Mouse (Mus musculus) hindbrain, embryonic 12.5 days (tissue): ENCODE measurements around the gene Tmem117. TPM values are rescaled to one million over a fixed set of nuclear protein-coding genes. Genes with fewer than 3 reads are reported as not detected.

Experiments used
- ATAC-seq: fragments of 200-750 bp; cut with Nextera tagmentation; 2 replicates; pipeline ENCODE4 v1.8.0; 2017; ENCODE audit warnings: moderate TSS enrichment; ENCODE audit not compliant: low FRiP score
- H3K27ac ChIP-seq: fragments of 300-500 bp; sonication (generic); 2 replicates; pipeline ENCODE4 v1.5.1; 2016; ENCODE audit warnings: mild to moderate bottlenecking
- H3K27me3 ChIP-seq: fragments of 300-500 bp; sonication (generic); 2 replicates; pipeline ENCODE4 v1.6.1; 2016; ENCODE audit warnings: mild to moderate bottlenecking
- H3K36me3 ChIP-seq: fragments of 300-500 bp; sonication (generic); 2 replicates; pipeline ENCODE4 v1.6.1; 2016; ENCODE audit warnings: mild to moderate bottlenecking
- H3K4me1 ChIP-seq: fragments of 300-500 bp; sonication (generic); 2 replicates; pipeline ENCODE4 v1.6.1; 2016
- H3K4me2 ChIP-seq: fragments of 300-500 bp; sonication (generic); replicated peaks from 2 replicates; pipeline ENCODE4 v1.6.1; 2016; ENCODE audit warnings: mild to moderate bottlenecking
- H3K4me3 ChIP-seq: fragments of 300-500 bp; sonication (generic); 2 replicates; pipeline ENCODE4 v1.5.1; 2016; ENCODE audit warnings: mild to moderate bottlenecking
- H3K9ac ChIP-seq: fragments of 300-500 bp; sonication (generic); 2 replicates; pipeline ENCODE4 v1.6.1; 2016; ENCODE audit warnings: mild to moderate bottlenecking, moderate library complexity
- H3K9me3 ChIP-seq: fragments of 300-500 bp; sonication (generic); replicated peaks from 2 replicates; pipeline ENCODE4 v1.6.1; 2016; ENCODE audit warnings: mild to moderate bottlenecking
- WGBS: fragments of 180-500 bp; shearing (Covaris S2); methylation state at CpG from one replicate; pipeline ENCODE4 v1.1.7; 2016; 5-methylcytosine and 5-hydroxymethylcytosine counted together
- polyA plus RNA-seq: library from polyadenylated mRNA; unstranded; fragments of >200 nt; fragmentation: Nextera tagmentation; extraction: Ambion mirVana; gene quantifications from 2 replicates; pipeline ENCODE4 v1.2.1, GENCODE M21; 2016

Gene Tmem117
- polyA plus RNA-seq, 1 experiment from 2014 or later: 3.7 TPM

- no peak overlapping the region for H3K27ac ChIP-seq
- peaks cover 14% of the 10 kb centered on the region for H3K4me1 ChIP-seq
- 71% methylated on average over 9 of the region's 9 CpGs for WGBS
- no peaks in the 10 kb centered on the region for H3K27me3 ChIP-seq
- H3K4me3 ChIP-seq: no peak overlapping the region
- H3K9me3 ChIP-seq: no peaks in the 10 kb centered on the region
- no peaks in the 10 kb centered on the region for H3K36me3 ChIP-seq
- no peak for ATAC-seq
- no peak overlapping the region for H3K4me2 ChIP-seq
- no peak overlapping the region for H3K9ac ChIP-seq
Observed at GRCm38 (mm10) chr15:94651350-94651749, 22.3 kb downstream of the Tmem117 start.

- no peak overlapping the region for H3K4me3 ChIP-seq
- ATAC-seq: no peak
- H3K4me1 ChIP-seq: peaks cover 14% of the 10 kb centered on the region
- WGBS: 72% methylated on average over 13 of the region's 13 CpGs
- H3K36me3 ChIP-seq: no peaks in the 10 kb centered on the region
- H3K27ac ChIP-seq: no peak overlapping the region
- H3K9ac ChIP-seq: no peak overlapping the region
- no peaks in the 10 kb centered on the region for H3K27me3 ChIP-seq
- no peak overlapping the region for H3K4me2 ChIP-seq
- H3K9me3 ChIP-seq: no peaks in the 10 kb centered on the region
Observed at GRCm38 (mm10) chr15:94651969-94652842, 23.2 kb downstream of the Tmem117 start.

GRCm38 (mm10) chr15:94652843-94653206, 23.8 kb downstream of the Tmem117 start:
- Histone ChIP-seq H3K9me3 (no peaks in the 10 kb centered on the region), H3K4me1 (peaks cover 18% of the 10 kb centered on the region), H3K4me3 (no peak overlapping the region), H3K27ac (no peak overlapping the region), H3K9ac (no peak overlapping the region), H3K36me3 (no peaks in the 10 kb centered on the region), H3K4me2 (no peak overlapping the region), H3K27me3 (no peaks in the 10 kb centered on the region)
- no peak for ATAC-seq
- WGBS: 62% methylated on average over 3 of the region's 3 CpGs

DNA sequence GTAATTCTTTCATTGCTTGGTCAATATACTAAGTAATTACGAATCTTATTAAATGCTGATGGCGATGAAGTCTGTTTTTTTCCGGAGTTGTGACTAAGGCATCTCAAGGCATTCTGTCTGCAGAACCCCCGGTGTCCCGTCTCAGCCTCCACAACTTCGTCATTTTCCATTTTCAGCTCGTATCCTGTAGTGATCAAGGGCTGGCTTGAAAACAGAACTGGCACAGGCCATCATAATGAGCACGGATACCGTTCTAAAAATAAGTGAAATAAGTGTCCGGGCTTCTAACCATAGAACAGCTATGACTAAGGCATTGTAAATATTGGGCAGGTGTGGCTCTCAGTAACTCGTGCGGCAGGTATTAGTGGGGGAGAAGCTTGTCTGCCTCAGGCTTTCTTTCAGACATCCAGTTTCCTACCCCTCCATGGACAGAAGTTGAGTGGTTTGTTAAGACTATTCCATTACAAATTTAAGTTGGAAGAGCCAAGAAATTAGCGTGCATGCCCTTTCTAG, 26.8 kb downstream of the Tmem117 start:
- H3K4me2 ChIP-seq: no peak overlapping the region
- no peaks in the 10 kb centered on the region for H3K36me3 ChIP-seq
- H3K9me3 ChIP-seq: no peaks in the 10 kb centered on the region
- 94% methylated on average over 13 of the region's 13 CpGs for whole genome bisulfite sequencing
- ATAC-seq: no peak
- H3K4me1 ChIP-seq: peaks cover 22% of the 10 kb centered on the region
- no peaks in the 10 kb centered on the region for H3K27me3 ChIP-seq
- no peak overlapping the region for H3K9ac ChIP-seq
- H3K4me3 ChIP-seq: no peak overlapping the region
- no peak overlapping the region for H3K27ac ChIP-seq

GRCm38 (mm10) chr15:94657882-94658281, 28.9 kb downstream of the Tmem117 start:
- no peaks in the 10 kb centered on the region for H3K36me3 ChIP-seq
- no peak overlapping the region for H3K27ac ChIP-seq
- H3K4me3 ChIP-seq: no peak overlapping the region
- H3K9me3 ChIP-seq: no peaks in the 10 kb centered on the region
- no peak overlapping the region for H3K4me2 ChIP-seq
- 68% methylated on average over 6 of the region's 6 CpGs for WGBS
- peaks cover 19% of the 10 kb centered on the region for H3K4me1 ChIP-seq
- no peak overlapping the region for H3K9ac ChIP-seq
- H3K27me3 ChIP-seq: no peaks in the 10 kb centered on the region
- no peak for ATAC-seq

DNA sequence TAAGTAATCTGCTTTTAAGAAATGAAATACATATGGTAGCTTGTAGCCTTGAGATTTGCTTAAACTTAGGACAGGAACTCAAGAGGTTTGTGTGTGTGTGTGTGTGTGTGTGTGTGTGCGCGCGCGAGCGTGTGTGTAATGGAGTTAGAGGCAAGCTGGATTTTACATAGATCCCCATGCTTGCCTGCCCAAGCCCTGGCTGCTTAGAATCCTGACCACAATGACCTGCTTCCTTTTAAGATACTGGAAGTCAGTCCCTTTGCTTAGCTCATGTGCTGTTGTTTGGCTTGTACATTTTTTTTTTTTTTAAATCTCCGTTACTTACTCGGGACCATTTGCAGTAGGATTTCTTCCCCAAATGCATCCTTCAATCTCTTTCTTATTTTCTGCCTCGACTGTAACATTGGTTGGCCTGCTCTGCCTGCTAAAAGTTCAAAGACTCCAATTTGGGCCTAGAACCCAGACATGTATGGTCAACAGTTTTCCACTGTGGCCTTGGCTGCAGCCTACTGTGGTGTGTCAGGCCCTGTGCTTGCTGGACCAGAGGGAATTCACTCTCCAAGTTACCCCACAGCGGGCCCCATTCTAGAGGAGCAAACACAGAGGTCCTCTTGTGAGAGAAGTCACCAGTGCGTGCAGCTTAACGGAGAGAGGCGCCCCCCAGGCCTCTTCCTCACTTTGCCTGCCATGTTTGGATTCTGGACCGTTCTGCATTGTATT, 29.5 kb downstream of the Tmem117 start:
- Histone ChIP-seq H3K4me2 (no peak overlapping the region), H3K9ac (no peak overlapping the region), H3K27me3 (no peaks in the 10 kb centered on the region), H3K36me3 (no peaks in the 10 kb centered on the region), H3K4me3 (no peak overlapping the region), H3K27ac (peak overlapping the region; percentile 24; the same call in 1 of the 2 replicates), H3K9me3 (no peaks in the 10 kb centered on the region), H3K4me1 (peaks cover 19% of the 10 kb centered on the region)
- WGBS: 62% methylated on average over 13 of the region's 13 CpGs
- 0 out of 2 replicates have a peak, but pooled peaks have one; percentile 11 for ATAC-seq

- peak; percentile 73 for ATAC-seq
- H3K36me3 ChIP-seq: no peaks in the 10 kb centered on the region
Observed at GRCm38 (mm10) chr15:94659112-94659437, 30.0 kb downstream of the Tmem117 start.

GRCm38 (mm10) chr15:94660913-94661312, 31.9 kb downstream of the Tmem117 start:
- Histone ChIP-seq H3K4me2 (no peak overlapping the region), H3K4me1 (peaks cover 19% of the 10 kb centered on the region), H3K27ac (no peak overlapping the region), H3K4me3 (no peak overlapping the region), H3K9me3 (no peaks in the 10 kb centered on the region), H3K36me3 (no peaks in the 10 kb centered on the region), H3K9ac (no peak overlapping the region), H3K27me3 (no peaks in the 10 kb centered on the region)
- ATAC-seq: no peak
- WGBS: 75% methylated on average over 7 of the region's 7 CpGs

More at GRCm38 (mm10) chr15:94659112-94659437, 30.0 kb downstream of the Tmem117 start:
- Histone ChIP-seq H3K27ac (peak overlapping the region; percentile 24; the same call in 1 of the 2 replicates), H3K4me2 (no peak overlapping the region), H3K9ac (no peak overlapping the region), H3K4me3 (no peak overlapping the region), H3K27me3 (no peaks in the 10 kb centered on the region), H3K4me1 (peaks cover 19% of the 10 kb centered on the region), H3K9me3 (no peaks in the 10 kb centered on the region)
- 35% methylated on average over 6 of the region's 6 CpGs for whole genome bisulfite sequencing

GRCm38 (mm10) chr15:94661398-94661797, 32.4 kb downstream of the Tmem117 start:
- no peaks in the 10 kb centered on the region for H3K27me3 ChIP-seq
- no peak for ATAC-seq
- 25% methylated on average over 9 of the region's 9 CpGs for WGBS

GRCm38 (mm10) chr15:94664612-94665011, 35.6 kb downstream of the Tmem117 start:
- WGBS: 90% methylated on average over 6 of the region's 6 CpGs
- H3K4me3 ChIP-seq: no peak overlapping the region
- no peak overlapping the region for H3K27ac ChIP-seq
- no peaks in the 10 kb centered on the region; the same call in 1 of the 2 replicates for H3K4me1 ChIP-seq
- no peak for ATAC-seq
- no peaks in the 10 kb centered on the region for H3K36me3 ChIP-seq
- no peaks in the 10 kb centered on the region for H3K9me3 ChIP-seq
- H3K27me3 ChIP-seq: no peaks in the 10 kb centered on the region
- no peak overlapping the region for H3K4me2 ChIP-seq
- no peak overlapping the region for H3K9ac ChIP-seq

More at GRCm38 (mm10) chr15:94661398-94661797, 32.4 kb downstream of the Tmem117 start:
- H3K9ac ChIP-seq: no peak overlapping the region
- no peak overlapping the region for H3K27ac ChIP-seq
- no peaks in the 10 kb centered on the region for H3K36me3 ChIP-seq
- H3K9me3 ChIP-seq: no peaks in the 10 kb centered on the region
- peaks cover 19% of the 10 kb centered on the region for H3K4me1 ChIP-seq
- H3K4me2 ChIP-seq: no peak overlapping the region
- no peak overlapping the region for H3K4me3 ChIP-seq

- no peak overlapping the region for H3K27ac ChIP-seq
- no peaks in the 10 kb centered on the region for H3K27me3 ChIP-seq
- no peaks in the 10 kb centered on the region for H3K9me3 ChIP-seq
- H3K4me3 ChIP-seq: no peak overlapping the region
- no peak overlapping the region for H3K4me2 ChIP-seq
- no peaks in the 10 kb centered on the region for H3K36me3 ChIP-seq
- H3K4me1 ChIP-seq: no peaks in the 10 kb centered on the region
- H3K9ac ChIP-seq: no peak overlapping the region
- 54% methylated on average over 3 of the region's 3 CpGs for WGBS
- no peak for ATAC-seq
Observed at GRCm38 (mm10) chr15:94681135-94681534, 52.1 kb downstream of the Tmem117 start.

- Histone ChIP-seq H3K9ac (no peak overlapping the region), H3K4me1 (no peaks in the 10 kb centered on the region), H3K36me3 (no peaks in the 10 kb centered on the region), H3K27ac (no peak overlapping the region), H3K9me3 (no peaks in the 10 kb centered on the region), H3K4me2 (no peak overlapping the region), H3K4me3 (no peak overlapping the region), H3K27me3 (no peaks in the 10 kb centered on the region)
- no peak for ATAC-seq
- WGBS: 76% methylated on average over 7 of the region's 7 CpGs
Observed at GRCm38 (mm10) chr15:94684269-94684668, 55.2 kb downstream of the Tmem117 start.
